Mouse (Mus musculus): ENCODE measurements at regions not wholly inside any gene's neighbourhood (a gene's known extent, or its start where the extent isn't known, plus 50 kb on each side); places are given as distances from the start of the nearest gene placed in this dataset.

GRCm38 (mm10) chr14:62027751-62028279, 264.6 kb upstream of the Rnaseh2b start:
- no peaks in the 10 kb centered on the region for H3K36me3 ChIP-seq (ENCODE audit: inconsistent target)
- no peaks in the 10 kb centered on the region for H3K79me2 ChIP-seq (ENCODE audit: inconsistent target)
- H3K4me3 ChIP-seq (ENCODE audit: inconsistent target): no peak overlapping the region
- 86% methylated on average over 8 of the region's 8 CpGs for WGBS (ENCODE audit: missing documents)
- no peak overlapping the region for H3K27ac ChIP-seq

GRCm38 (mm10) chr14:62030059-62030458, 262.3 kb upstream of the Rnaseh2b start:
- Histone ChIP-seq H3K27ac (no peak overlapping the region), H3K79me2 (ENCODE audit: inconsistent target) (no peaks in the 10 kb centered on the region), H3K4me3 (ENCODE audit: inconsistent target) (no peak overlapping the region), H3K36me3 (ENCODE audit: inconsistent target) (no peaks in the 10 kb centered on the region)
- 73% methylated on average over 7 of the region's 7 CpGs for WGBS (ENCODE audit: missing documents)

GRCm38 (mm10) chr14:62033661-62034060, 258.7 kb upstream of the Rnaseh2b start:
- no peak overlapping the region for H3K27ac ChIP-seq
- WGBS (ENCODE audit: missing documents): 94% methylated on average over 3 of the region's 4 CpGs
- no peak overlapping the region for H3K4me3 ChIP-seq (ENCODE audit: inconsistent target)
- H3K79me2 ChIP-seq (ENCODE audit: inconsistent target): no peaks in the 10 kb centered on the region
- no peaks in the 10 kb centered on the region for H3K36me3 ChIP-seq (ENCODE audit: inconsistent target)

- no peaks in the 10 kb centered on the region for H3K36me3 ChIP-seq (ENCODE audit: inconsistent target)
- H3K4me3 ChIP-seq (ENCODE audit: inconsistent target): no peak overlapping the region
- no peaks in the 10 kb centered on the region for H3K79me2 ChIP-seq (ENCODE audit: inconsistent target)
- WGBS (ENCODE audit: missing documents): 71% methylated on average over 4 of the region's 4 CpGs
- H3K27ac ChIP-seq: no peak overlapping the region
Measured at GRCm38 (mm10) chr14:62034664-62035063, 257.7 kb upstream of the Rnaseh2b start.

- Histone ChIP-seq H3K79me2 (ENCODE audit: inconsistent target) (no peaks in the 10 kb centered on the region), H3K27ac (no peak overlapping the region), H3K36me3 (ENCODE audit: inconsistent target) (no peaks in the 10 kb centered on the region), H3K4me3 (ENCODE audit: inconsistent target) (no peak overlapping the region)
- 87% methylated on average over 3 of the region's 3 CpGs for WGBS (ENCODE audit: missing documents)
Measured at GRCm38 (mm10) chr14:62035416-62035815, 257.0 kb upstream of the Rnaseh2b start.

- H3K79me2 ChIP-seq (ENCODE audit: inconsistent target): no peaks in the 10 kb centered on the region
- peak overlapping the region; percentile 10; the same call in 1 of the 2 replicates for H3K27ac ChIP-seq
- no peaks in the 10 kb centered on the region for H3K36me3 ChIP-seq (ENCODE audit: inconsistent target)
- WGBS (ENCODE audit: missing documents): 75% methylated on average over 1 of the region's 1 CpGs
- no peak overlapping the region for H3K4me3 ChIP-seq (ENCODE audit: inconsistent target)
Measured at GRCm38 (mm10) chr14:62037514-62037913, 254.9 kb upstream of the Rnaseh2b start.

GRCm38 (mm10) chr14:62037917-62038316, 254.5 kb upstream of the Rnaseh2b start:
- peak overlapping the region; percentile 10; the same call in 1 of the 2 replicates for H3K27ac ChIP-seq
- no peaks in the 10 kb centered on the region for H3K36me3 ChIP-seq (ENCODE audit: inconsistent target)
- no peaks in the 10 kb centered on the region for H3K79me2 ChIP-seq (ENCODE audit: inconsistent target)
- WGBS (ENCODE audit: missing documents): 95% methylated on average over 5 of the region's 5 CpGs
- H3K4me3 ChIP-seq (ENCODE audit: inconsistent target): no peak overlapping the region

- WGBS (ENCODE audit: missing documents): 74% methylated on average over 11 of the region's 11 CpGs
- Histone ChIP-seq H3K27ac (no peak overlapping the region), H3K4me3 (ENCODE audit: inconsistent target) (no peak overlapping the region), H3K79me2 (ENCODE audit: inconsistent target) (no peaks in the 10 kb centered on the region), H3K36me3 (ENCODE audit: inconsistent target) (no peaks in the 10 kb centered on the region)
Measured at GRCm38 (mm10) chr14:62042305-62043116, 249.9 kb upstream of the Rnaseh2b start.

GRCm38 (mm10) chr14:62043117-62043422, 249.3 kb upstream of the Rnaseh2b start:
- H3K27ac ChIP-seq: no peak overlapping the region
- no peaks in the 10 kb centered on the region for H3K79me2 ChIP-seq (ENCODE audit: inconsistent target)
- H3K4me3 ChIP-seq (ENCODE audit: inconsistent target): no peak overlapping the region
- 98% methylated on average over 4 of the region's 4 CpGs for WGBS (ENCODE audit: missing documents)
- H3K36me3 ChIP-seq (ENCODE audit: inconsistent target): no peaks in the 10 kb centered on the region

GRCm38 (mm10) chr14:62050941-62051340, 241.4 kb upstream of the Rnaseh2b start:
- WGBS (ENCODE audit: missing documents): 85% methylated on average over 6 of the region's 6 CpGs
- H3K27ac ChIP-seq: no peak overlapping the region
- H3K79me2 ChIP-seq (ENCODE audit: inconsistent target): no peaks in the 10 kb centered on the region
- no peak overlapping the region for H3K4me3 ChIP-seq (ENCODE audit: inconsistent target)
- no peaks in the 10 kb centered on the region for H3K36me3 ChIP-seq (ENCODE audit: inconsistent target)

GRCm38 (mm10) chr14:62051923-62052322, 240.5 kb upstream of the Rnaseh2b start:
- no peaks in the 10 kb centered on the region for H3K79me2 ChIP-seq (ENCODE audit: inconsistent target)
- no peak overlapping the region for H3K4me3 ChIP-seq (ENCODE audit: inconsistent target)
- H3K27ac ChIP-seq: no peak overlapping the region
- no peaks in the 10 kb centered on the region for H3K36me3 ChIP-seq (ENCODE audit: inconsistent target)
- 46% methylated on average over 1 of the region's 1 CpGs for whole genome bisulfite sequencing (ENCODE audit: missing documents)

GRCm38 (mm10) chr14:62053004-62053403, 239.4 kb upstream of the Rnaseh2b start:
- Histone ChIP-seq H3K36me3 (ENCODE audit: inconsistent target) (no peaks in the 10 kb centered on the region), H3K79me2 (ENCODE audit: inconsistent target) (no peaks in the 10 kb centered on the region), H3K27ac (no peak overlapping the region), H3K4me3 (ENCODE audit: inconsistent target) (no peak overlapping the region)
- 96% methylated on average over 6 of the region's 6 CpGs for WGBS (ENCODE audit: missing documents)

- Histone ChIP-seq H3K79me2 (ENCODE audit: inconsistent target) (no peaks in the 10 kb centered on the region), H3K36me3 (ENCODE audit: inconsistent target) (no peaks in the 10 kb centered on the region), H3K27ac (no peak overlapping the region), H3K4me3 (ENCODE audit: inconsistent target) (no peak overlapping the region)
- 95% methylated on average over 4 of the region's 4 CpGs for WGBS (ENCODE audit: missing documents)
Measured at GRCm38 (mm10) chr14:62057096-62057495, 235.3 kb upstream of the Rnaseh2b start.

- 90% methylated on average over 1 of the region's 1 CpGs for WGBS (ENCODE audit: missing documents)
- H3K27ac ChIP-seq: no peak overlapping the region
- H3K4me3 ChIP-seq (ENCODE audit: inconsistent target): no peak overlapping the region
- no peaks in the 10 kb centered on the region for H3K79me2 ChIP-seq (ENCODE audit: inconsistent target)
- no peaks in the 10 kb centered on the region for H3K36me3 ChIP-seq (ENCODE audit: inconsistent target)
Measured at GRCm38 (mm10) chr14:62058100-62058499, 234.3 kb upstream of the Rnaseh2b start.

GRCm38 (mm10) chr14:62071140-62071539, 221.2 kb upstream of the Rnaseh2b start:
- Histone ChIP-seq H3K27ac (no peak overlapping the region), H3K79me2 (ENCODE audit: inconsistent target) (no peaks in the 10 kb centered on the region), H3K4me3 (ENCODE audit: inconsistent target) (no peak overlapping the region), H3K36me3 (ENCODE audit: inconsistent target) (no peaks in the 10 kb centered on the region)
- 95% methylated on average over 6 of the region's 6 CpGs for WGBS (ENCODE audit: missing documents)
